Mouse (Mus musculus): Measurements from ENCODE around the gene Gm8994.

- no peak for TF ChIP-seq EP300 (IDR thresholded peaks at IDR 0.05; ENCODE audit: low read depth)
- no peak for TF ChIP-seq CTCF (IDR thresholded peaks at IDR 0.05; ENCODE audit: low read depth)
Observed at GRCm38 (mm10) chr6:136291424-136291823, 35.9 kb upstream of the Gm8994 start.
